Mouse (Mus musculus): ENCODE measurements around the gene Specc1.

Specc1 gene

DNA sequence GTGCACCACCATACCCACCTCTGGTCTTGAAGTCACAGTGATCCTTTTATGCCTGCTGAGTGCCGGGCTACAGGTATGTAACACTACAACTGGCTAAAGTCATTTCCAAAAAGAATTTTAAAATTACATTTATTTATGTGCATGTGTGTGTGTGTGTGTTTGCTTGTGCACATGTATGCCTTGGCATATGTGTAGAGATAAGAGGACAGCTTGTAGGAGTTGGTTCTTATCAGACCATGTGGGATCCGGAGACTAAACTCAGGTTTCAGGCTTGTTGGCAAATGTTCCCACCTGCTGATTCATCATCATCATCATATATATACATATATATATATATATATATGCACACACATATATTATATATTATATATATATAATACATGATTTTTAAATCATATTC is 12.3 kb downstream of the Specc1 start:
- DNase-seq = no peak

DNA sequence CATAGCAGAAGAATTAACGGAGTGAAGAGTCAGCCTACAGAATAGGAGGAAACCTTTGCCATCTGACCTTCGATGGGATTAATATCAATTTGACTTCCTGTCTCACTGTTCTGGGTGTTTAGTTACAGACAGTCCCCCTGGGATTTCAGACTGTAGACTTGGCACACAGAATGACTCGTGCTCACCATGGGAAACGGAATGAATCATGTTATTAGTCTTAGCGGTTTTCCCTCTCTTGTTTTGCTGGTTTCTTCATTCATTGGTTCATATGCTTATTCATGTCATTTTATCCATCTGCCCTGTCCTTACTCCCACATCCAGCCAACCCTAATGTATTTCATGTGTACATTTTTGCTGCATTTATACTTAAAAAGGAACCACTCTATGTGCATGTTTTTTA is 14.3 kb downstream of the Specc1 start:
- no peak for DNase-seq

DNA sequence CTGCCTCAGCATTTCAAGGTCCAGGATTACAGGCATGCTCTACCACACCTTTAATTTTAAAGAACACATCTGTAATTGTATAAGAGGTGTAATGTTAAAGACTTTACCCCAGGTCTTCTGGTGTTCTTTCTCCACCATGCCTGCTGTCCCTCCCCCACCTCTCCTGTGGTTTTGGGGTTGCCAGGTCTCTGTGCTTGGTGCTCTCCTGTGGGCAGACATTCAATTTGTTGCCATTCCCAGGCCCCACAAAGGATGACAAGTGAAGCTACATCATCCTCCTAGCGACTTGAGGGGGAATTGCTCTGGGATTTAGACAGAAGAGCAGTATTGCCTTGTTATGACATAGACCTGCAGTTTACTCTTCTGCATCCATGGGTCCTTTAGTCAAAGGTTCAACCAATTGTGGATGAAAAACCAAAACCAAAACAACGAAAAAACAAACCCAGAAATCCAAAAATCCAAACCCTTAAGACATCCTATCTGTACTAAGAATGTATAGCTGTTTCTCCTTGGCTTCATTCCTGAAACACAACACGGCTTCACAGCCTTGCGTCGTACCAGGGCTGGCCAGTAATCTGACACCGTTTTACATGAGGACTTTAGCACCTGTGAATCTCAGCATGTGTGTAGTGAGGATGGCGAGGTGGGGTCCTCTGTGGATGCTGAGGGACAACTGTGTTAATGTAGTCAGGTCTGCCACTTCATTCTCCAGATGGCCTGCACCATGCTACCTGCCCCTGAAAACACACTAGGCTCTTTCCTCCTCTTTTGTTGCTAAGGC is 15.1 kb downstream of the Specc1 start:
- DNase-seq = no peak

DNA sequence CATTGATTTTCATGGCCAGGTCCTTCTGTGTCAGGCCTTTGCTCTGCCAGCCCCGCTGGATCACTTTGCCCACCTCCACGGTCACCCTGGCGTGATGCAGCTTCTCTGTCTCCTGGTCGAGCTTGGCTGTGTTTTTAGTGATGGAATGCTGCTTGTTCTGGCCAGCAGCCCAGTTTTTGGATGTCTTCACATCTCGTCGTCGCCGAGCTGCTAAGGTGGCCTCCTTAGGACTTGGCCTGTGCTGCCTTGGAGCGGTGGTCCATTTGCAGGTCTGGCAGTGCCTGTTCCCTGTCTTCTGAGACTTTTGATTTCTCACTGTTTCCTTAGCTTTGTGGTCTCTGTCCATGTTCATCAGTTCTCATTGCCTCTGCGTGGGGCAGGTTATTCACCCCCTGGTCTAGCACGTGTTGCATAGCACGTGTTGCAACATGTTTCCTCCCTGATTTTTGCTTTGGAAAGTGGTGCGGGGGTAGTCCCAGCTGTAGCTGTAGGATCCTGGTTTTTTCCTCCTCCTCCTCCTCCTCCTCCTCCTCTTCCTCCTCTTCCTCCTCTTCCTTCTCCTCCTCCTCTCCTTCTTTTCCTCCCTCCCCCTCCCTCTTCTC is 17.6 kb downstream of the Specc1 start:
- DNase-seq = peak in 1 of 2 experiments; percentile 17

DNA sequence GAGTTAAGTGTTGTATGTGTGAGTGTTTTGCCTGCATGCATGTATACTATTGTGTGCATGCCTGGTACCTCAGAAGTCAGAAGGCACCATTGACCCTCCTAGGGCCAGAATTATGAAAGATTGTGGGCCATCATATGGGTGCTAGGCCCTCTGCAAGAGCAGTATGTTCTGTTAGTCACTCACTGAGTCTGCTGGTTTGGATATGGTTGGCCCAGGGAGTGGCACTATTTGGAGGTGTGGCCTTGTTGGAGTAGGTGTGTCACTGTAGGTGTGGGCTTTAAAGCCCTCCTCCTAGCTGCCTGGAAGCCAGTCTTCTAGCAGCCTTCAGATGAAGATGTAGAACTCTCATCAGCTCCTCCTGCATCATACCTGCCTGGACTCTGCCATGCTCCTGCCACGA is 19.2 kb downstream of the Specc1 start:
- no peak for DNase-seq

DNA sequence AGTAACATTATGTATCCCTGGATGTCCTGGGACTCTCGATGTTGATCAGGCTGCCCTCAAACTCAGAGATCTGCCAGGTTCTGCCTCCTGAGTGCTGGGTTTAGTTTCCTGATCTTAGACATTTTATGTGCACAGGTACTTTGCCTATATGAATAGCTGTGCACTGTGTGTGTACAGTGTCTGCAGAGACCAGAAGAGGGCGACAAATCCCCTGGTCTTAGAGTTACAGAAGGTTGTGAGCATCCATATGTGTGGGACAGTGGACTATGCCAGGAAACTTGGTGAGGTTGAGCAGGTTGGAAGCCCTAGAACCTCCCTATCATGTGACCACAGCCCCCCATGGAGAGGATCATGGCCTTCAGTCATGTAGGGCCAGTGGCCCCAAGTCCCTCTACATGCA is 24.7 kb downstream of the Specc1 start:
- no peak for DNase-seq

DNA sequence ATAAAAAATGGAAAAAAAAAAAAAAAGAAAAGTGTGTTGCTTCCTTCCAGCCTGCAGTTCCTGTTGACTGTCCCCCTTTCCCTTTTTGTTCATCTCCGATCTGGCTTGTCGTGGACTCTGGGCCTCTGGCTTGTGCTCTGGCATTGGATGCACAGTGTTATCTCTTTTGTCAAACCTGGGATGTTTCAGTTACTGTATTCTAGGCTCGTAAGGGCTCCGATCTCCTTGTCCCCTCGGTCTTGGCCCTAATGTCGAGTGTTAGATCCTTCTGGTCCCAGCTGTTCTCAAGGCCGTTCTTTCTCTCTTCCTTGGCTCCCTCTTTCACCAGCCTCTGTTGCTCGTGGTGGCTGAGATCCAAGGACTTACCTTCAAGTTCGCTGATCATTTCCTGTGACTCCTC is 26.3 kb downstream of the Specc1 start:
- DNase-seq = no peak

DNA sequence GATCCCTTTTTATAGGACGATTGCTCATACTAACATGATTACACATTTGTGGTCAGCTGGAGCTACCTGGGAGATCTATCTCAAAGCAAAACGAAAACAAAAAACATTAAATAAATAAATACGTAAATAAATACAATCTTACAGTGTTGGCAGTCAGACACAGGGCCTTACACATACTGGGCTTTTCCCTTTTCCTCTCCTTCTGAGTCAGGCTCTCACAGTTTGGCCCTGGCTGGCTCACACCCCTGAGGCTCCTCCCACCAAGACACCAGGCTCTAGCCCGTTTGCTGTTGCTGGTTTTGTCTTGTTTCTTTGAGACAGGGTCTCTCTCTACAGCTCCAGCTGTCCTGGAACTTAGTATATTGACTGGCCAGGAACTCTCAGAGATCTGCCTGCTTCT is 30.4 kb downstream of the Specc1 start:
- DNase-seq = no peak

DNA sequence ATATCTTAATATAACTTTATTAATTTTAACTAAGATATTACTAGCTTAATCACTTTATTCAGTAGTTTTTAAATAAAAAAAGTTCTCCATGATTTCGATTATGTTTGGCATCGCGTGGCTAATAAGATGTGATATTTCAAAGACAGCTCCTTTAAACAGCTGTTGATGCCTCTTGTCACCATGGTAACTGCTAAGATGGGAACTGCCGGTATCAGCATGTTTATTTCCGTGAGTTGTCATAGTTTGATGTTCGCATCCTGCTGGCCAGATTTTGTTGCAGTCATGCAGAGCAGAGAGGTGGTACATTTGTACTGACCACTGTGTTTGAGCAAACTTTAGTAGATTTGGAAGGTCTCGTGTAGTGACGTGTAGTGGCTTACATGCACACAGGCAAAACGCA is 33.1 kb downstream of the Specc1 start:
- DNase-seq = no peak

DNA sequence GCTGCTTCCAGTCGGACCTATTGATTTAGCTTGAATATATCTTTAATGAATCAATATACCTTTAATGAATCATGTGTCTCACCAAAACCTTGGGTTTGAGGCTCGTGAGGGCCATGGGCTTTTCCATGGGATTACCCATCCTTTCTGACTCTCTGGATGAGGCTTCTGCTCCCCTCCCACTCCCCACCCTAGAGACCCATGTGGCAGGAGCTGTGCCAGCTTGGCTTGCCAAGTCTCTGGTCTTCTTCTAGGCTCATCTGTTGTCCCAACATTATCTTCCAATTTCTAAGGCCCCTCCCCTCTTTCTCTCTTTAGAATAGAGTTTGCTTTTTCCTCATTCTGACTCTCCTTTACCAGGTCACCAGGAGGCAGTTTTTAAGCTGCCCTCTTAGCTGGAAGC is 35.0 kb downstream of the Specc1 start:
- DNase-seq = no peak

DNA sequence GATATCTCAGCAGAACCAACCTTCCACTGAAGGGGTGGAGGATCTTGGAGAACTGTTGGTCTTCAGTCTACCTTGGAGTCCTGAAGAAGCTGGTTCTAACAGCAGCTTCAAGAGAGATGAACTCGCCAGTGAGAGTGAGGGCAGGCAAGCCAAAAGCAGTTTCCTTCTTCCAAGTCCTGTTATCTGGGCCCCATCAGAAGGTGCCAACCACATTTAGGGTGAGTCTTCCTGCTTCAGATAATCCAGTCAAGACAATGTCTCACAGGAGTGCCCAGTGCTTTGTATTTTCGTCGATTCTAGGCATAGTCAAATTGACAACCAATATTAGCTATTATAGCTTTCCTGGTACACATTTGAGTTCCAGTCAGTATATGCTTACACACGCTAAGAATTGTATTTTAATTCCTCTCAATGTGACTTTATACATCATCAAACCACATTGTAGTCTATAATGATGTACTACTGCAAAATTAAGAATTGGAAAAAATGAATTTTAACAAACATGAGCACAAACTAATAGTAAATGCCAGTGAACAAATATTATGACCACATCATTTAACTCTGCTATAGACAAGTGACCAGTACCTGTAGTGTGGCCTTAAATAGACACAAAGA is 36.2 kb downstream of the Specc1 start:
- no peak for DNase-seq

DNA sequence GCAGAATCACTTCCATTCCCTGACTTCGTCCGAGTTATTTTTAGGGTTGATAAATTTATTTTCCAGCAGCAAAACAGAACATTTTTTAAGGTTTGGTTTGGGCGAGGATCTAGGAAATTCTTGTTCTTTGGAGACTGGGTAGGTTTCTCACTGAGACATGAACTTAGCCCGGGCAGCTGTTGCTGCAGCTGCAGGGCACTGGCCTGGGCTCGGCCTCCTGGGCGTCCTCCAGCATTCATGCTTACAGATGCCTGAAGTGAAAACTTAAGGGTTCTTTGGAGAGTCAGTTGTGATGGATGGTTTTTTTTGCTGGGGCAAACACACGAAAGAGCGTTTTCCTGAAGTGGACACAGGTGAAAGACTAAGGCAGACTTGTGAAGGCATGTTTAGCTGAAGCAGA is 42.9 kb downstream of the Specc1 start:
- DNase-seq = no peak

DNA sequence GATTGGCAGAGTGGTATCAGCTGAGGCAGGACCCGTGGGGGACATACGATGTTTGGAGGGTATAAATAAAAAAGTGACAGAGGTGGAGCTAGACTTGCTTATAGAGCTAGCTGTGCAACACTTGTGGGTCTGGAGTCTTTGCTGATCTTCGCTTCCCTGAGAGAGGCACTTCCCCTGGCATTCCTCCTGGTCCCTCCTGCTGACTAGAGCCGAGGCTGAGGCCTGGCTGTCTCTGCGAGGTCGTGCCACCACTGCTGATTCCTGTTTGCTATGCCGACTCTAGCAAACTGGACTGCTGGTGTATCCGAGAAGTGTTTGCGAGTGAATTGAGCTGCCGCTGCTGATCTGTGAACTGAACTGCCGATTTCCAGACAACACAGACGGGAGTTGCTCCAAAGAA is 43.5 kb downstream of the Specc1 start:
- no peak for DNase-seq

DNA sequence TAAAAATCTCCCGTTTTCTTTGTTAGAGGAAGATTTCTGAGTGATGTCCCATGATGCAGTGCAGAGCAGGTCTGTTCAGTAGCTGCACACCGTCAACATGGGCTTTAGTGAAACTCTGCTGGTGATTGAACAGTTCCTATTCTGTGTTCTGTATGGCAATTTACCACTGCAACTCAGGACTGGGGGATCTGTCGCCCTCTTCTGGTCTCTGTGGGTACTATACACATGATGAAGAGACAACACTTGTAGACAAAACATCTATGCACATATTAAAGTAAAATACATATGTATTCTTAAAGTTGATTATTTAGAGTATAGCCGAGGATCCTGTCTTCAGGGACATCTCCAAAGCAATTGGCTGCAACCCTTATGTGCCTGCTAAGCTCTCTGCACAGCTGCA is 45.4 kb downstream of the Specc1 start:
- no peak for DNase-seq

DNA sequence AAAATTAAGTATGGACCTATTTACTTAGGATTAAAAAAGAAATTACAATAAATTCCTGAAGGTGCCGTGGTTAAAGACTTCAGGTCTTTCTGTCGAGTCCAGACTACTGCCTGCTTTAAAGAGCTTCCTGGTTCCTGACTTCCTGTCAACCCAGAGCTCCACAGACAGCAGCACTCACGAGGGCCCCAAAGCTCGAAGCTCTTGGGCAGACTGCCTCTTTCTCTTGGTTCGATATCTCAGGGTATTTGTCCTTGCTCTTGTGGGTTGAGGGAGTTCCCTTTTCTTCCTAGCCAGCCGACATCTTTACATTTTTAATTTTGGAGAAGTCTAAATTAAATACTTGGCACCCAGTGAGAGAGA is 48.3 kb downstream of the Specc1 start:
- DNase-seq = no peak

DNA sequence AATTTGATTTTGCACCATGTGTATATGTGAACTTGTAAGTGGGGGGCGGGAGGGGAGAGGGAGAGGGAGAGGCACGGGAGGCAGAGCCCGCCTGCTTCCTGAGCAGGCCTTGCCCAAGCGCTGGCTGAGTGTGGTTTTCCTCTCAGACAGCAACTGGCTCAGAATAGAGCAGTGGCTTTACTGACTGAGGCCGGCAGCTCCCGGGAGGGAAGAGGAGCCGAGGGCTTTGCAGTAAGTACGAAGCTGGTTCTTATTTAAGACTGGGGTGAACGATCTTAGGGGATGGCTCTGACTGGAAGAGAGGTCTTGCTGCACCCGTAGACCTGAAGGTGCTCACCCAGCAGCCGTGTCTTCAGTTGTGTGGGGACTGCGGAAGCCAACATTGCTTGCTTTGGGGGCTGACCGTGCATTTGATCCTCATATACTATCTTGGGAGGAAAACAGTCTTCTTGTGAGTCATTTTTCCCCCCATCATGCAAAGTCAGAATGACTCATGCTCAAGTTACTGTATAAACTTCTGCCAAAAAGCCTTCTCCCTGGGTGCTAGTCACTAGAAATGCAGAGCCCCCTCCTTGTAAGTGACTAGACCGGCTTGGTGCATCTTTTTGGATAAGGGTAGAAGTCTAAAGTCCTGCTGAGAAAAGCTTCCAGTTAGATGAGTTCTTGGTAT is 48.8 kb downstream of the Specc1 start:
- peak; percentile 29 to 50 for DNase-seq

DNA sequence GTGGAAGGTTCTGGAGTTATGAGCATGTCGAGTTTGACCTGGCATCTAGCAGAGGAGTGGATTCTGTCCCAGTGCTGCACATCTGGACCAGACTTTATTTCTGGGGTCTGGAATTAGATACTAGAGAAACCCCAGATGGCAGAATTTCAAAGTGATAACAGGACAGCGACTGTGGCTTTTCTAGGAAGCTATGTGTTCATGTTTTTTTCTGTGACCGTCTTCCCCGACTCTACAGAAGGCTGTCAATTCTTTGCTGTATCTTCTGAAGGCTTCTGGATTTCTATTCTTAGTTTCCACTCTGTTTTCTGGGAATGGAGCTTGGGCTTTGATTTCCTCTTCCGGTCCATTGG is 49.3 kb downstream of the Specc1 start:
- no peak for DNase-seq

DNA sequence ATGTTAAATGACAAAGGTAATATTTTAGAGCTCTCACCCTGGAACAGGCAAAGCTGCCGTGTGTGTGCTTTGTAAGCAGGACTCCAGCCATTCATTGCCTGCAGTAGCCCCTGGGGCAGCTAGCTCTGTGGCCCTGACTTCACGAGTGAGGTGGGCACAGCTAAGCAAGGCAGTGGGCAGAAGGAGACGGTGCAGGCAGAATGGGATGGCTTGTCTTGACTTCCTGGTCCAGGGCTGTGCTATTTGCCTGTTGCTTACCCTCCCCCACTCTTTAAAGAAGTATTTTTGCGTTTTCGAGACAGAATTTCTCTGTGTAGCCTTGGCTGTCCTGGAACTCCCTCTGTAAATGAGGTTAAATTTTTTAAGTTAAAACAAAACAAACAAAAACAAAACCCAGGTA is 50.1 kb downstream of the Specc1 start:
- DNase-seq = no peak

DNA sequence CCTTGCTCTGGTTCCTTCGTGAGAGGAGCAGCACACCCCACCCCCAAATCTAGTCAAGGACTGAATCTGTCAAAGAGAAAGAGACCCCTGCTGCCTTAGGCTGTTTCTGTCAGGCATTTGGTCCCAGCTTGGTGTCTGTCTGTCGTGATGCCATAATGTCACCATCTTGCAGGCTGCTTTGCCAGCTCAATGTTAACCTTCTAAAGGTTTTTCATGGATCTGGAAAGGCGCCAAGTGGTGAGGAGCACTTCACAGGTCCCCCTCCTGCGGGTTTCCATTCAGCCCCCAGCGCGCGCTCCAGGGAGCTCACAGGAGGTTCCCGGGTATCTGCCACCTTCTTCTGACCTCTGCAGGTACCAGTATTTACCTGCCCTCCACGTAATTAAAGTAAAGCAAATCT is 51.4 kb downstream of the Specc1 start:
- no peak for DNase-seq

DNA sequence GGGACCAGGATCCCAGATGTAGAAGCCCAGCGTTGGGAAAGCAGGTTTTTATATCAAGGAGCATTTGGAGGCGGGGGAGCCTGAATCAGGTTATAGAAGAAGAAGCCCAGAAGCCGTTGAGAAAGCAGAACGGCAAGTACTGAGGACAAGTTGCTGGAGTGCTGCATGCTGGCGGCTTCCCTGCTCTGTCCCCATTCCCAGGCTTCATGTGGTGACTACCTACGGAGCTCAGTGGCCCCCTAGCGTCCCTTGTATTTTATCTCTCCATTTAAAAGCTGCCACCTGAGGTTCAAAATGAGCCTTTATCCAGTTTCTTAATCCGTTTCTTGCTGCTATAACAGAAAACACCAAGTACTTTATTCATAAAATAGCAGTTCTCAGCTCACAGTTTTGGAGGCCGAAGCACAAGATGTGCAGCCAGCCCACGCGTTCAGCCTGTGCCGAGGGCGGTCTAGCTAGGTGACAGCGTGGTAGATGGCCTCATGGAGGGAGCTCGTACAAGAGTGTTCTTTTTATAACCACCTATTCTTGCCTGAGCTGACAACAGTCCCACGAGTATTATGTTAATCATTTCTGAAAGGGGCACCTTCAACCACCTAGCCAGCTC is 54.2 kb downstream of the Specc1 start:
- DNase-seq = peak in 1 of 2 experiments; percentile 42

DNA sequence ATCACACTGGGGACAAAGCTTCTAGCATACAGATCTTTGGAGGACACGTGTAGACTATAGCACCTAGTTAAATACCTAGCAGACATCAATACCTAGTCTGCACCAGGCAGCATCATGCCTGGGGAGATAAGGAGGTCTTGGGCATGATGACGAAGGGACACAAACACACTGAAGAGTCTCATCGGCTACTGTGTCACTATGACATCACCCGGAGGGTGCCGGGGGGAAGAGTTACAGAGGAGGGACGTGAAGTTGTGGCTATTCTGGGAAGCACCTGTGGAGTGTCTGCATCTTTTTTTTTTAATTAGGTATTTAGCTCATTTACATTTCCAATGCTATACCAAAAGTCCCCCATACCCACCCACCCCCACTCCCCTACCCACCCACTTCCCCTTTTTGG is 55.5 kb downstream of the Specc1 start:
- no peak for DNase-seq

DNA sequence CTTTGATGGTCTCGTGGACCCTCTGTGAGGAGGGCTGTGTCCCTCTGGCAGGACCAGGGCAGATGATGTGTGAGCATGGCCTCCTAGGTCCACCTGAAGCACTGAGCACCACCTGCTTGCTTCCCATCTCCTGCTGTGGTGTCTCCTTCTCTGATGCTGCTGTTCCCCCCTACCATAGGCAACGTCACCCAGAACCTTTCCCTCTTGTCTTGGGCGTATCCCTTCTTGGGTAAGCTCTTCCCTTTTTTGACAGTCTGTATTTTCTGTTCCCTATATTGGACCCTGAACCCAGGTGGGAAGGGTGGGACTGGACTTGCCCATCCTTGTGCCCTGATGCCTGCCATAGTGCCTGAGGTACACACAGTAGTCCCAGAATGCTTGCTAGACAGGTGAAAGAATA is 56.9 kb downstream of the Specc1 start:
- DNase-seq = no peak

DNA sequence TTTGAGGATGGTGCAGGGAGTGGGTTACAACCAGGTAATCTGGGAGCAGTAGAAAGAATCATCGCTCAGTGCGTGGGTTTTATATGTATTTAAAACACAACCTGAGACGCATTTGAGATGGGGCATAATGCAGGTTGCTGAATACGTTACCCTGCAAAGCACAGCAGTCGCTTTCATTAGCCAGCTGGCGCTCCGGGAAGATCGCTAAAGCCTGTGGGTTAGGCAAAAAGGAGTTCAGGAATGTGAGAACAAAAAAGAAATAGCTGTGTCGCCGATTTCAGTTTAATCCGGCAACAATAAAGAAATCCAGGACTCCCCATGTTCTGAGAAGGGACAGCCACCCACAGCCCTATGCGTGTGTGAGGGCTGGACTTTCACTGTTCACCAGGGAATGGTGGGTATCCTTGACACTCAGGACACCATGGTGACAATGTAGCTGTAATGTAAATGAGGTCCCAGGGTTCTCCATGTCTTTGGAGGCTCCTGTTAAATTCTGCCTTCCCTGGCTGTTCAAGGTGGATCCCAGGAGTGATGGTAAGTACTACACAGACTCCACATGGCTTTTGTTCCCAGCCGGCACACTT is 58.6 kb downstream of the Specc1 start:
- DNase-seq = no peak
